Mouse (Mus musculus): ENCODE measurements around the gene Zfp472. TPM values are rescaled to one million over a fixed set of nuclear protein-coding genes. Genes with fewer than 3 reads are reported as not detected.
"Not testable (repeated sequence)": the region's sequence is repeated elsewhere in the genome, so short reads cannot be mapped to it uniquely, and the experiment has no call there.

The Zfp472 gene
- polyA plus RNA-seq, 1 experiment from 2014 or later = 14.0 TPM

DNA sequence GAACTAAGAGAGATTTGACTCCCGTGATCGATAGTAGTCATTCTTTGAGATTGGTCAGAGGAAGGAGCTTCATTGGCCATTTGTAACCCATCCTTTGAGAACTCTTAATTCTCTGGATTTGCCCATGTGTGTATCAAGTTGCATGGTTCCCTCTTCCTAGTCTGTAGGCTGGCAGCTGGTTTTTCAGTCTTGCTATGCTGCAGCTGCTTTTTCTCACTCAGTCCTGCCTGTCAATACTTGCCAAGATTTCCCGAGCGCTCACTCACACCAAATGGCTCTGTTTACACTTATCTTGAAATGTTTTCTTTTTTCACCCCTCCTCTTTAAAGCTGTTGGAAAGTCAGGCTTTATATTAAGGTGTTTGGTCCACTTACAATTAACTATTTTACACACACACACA lies 15.7 kb downstream of the Zfp472 start:
- Histone ChIP-seq H3K27me3 (ENCODE audit: control insufficient read depth, insufficient read depth, low read length) (no peaks in the 10 kb centered on the region), H3K9ac (ENCODE audit: low read length) (no peak overlapping the region), H3K4me3 (ENCODE audit: low read depth, low read length) (no peak overlapping the region), H3K27ac (replicated peaks; ENCODE audit: low read depth, low read length) (no peak overlapping the region), H3K4me2 (ENCODE audit: low read depth, severe bottlenecking) (no peak overlapping the region), H3K36me3 (ENCODE audit: control insufficient read depth, insufficient read depth, low read length) (peaks cover 15% of the 10 kb centered on the region), H3K4me1 (ENCODE audit: control insufficient read depth, insufficient read depth, low read length) (no peaks in the 10 kb centered on the region), H3K9me3 (ENCODE audit: control insufficient read depth, low read length) (no peaks in the 10 kb centered on the region)
- DNase-seq (ENCODE audit: low spot score) (no peak), ATAC-seq (ENCODE audit: insufficient number of reproducible peaks, low FRiP score, low TSS enrichment, low read depth) (no peak)
- WGBS = 87% methylated on average over 4 of the region's 4 CpGs

GRCm38 (mm10) chr17:32986301-32986700 lies 20.7 kb downstream of the Zfp472 start:
- ATAC-seq (ENCODE audit: insufficient number of reproducible peaks, low FRiP score, low TSS enrichment, low read depth) (no peak), DNase-seq (ENCODE audit: low spot score) (no peak)
- Histone ChIP-seq H3K27me3 (ENCODE audit: control insufficient read depth, insufficient read depth, low read length) (no peaks in the 10 kb centered on the region), H3K4me2 (ENCODE audit: low read depth, severe bottlenecking) (no peak overlapping the region), H3K9ac (ENCODE audit: low read length) (no peak overlapping the region), H3K27ac (replicated peaks; ENCODE audit: low read depth, low read length) (no peak overlapping the region), H3K4me3 (ENCODE audit: low read depth, low read length) (no peak overlapping the region), H3K36me3 (ENCODE audit: control insufficient read depth, insufficient read depth, low read length) (no peaks in the 10 kb centered on the region), H3K4me1 (ENCODE audit: control insufficient read depth, insufficient read depth, low read length) (no peaks in the 10 kb centered on the region), H3K9me3 (ENCODE audit: control insufficient read depth, low read length) (no peaks in the 10 kb centered on the region)
- 71% methylated on average over 4 of the region's 4 CpGs for WGBS

DNA sequence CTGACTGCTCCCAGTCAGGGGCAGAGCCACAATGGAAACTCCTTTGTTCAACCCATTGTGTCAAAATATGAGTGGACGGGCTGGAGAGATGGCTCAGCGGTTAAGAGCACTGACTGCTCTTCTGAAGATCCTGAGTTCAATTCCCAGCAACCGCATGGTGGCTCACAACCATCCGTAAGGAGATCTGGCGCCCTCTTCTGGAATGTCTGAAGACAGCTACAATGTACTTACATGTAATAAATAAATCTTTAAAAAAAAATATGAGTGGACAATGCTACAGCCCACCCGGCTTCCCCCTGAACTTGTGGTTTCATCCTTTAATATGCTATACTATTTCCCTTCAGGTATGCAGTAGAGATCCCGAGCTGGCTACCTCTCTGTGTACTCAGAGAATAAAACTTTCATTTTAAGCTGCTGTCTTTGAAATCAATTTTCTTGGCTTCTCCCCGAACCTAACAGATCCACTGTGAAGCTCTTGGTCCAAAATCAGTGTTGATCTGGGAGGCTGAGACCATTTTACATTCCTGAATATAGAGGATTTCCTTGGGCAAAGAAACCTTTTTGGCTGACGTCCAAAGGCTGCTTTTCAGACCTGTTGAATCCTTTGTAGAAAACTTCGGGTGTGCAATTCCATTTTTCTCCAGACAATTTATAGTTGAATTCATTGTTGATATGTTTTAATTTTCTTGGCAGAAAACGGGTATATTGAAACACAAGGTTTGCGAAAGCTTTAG lies 26.5 kb downstream of the Zfp472 start:
- no peak for ATAC-seq (ENCODE audit: insufficient number of reproducible peaks, low FRiP score, low TSS enrichment, low read depth)
- no peaks in the 10 kb centered on the region for H3K27me3 ChIP-seq (ENCODE audit: control insufficient read depth, insufficient read depth, low read length)
- WGBS = 77% methylated on average over 12 of the region's 12 CpGs
- peak overlapping the region; percentile 66; the same call in 1 of the 2 replicates for H3K4me3 ChIP-seq (ENCODE audit: low read depth, low read length)
- H3K9me3 ChIP-seq (ENCODE audit: control insufficient read depth, low read length) = no peaks in the 10 kb centered on the region
- H3K4me1 ChIP-seq (ENCODE audit: control insufficient read depth, insufficient read depth, low read length) = no peaks in the 10 kb centered on the region
- peak overlapping the region; percentile 52; the same call in 1 of the 2 replicates for H3K4me2 ChIP-seq (ENCODE audit: low read depth, severe bottlenecking)
- no peak for DNase-seq (ENCODE audit: low spot score)
- no peaks in the 10 kb centered on the region for H3K36me3 ChIP-seq (ENCODE audit: control insufficient read depth, insufficient read depth, low read length)
- no peak overlapping the region; the same call in 1 of the 2 replicates for H3K9ac ChIP-seq (ENCODE audit: low read length)
- H3K27ac ChIP-seq (replicated peaks; ENCODE audit: low read depth, low read length) = no peak overlapping the region

- Histone ChIP-seq H3K4me3 (ENCODE audit: low read depth, low read length) (peak within 1 kb of the TSS; percentile 66), H3K4me2 (ENCODE audit: low read depth, severe bottlenecking) (peak within 1 kb of the TSS; percentile 52), H3K27ac (replicated peaks; ENCODE audit: low read depth, low read length) (no peak within 1 kb of the TSS), H3K9me3 (ENCODE audit: control insufficient read depth, low read length) (no peaks in the 10 kb centered on the region), H3K9ac (ENCODE audit: low read length) (peak within 1 kb of the TSS; percentile 71), H3K4me1 (ENCODE audit: control insufficient read depth, insufficient read depth, low read length) (no peaks in the 10 kb centered on the region), H3K36me3 (ENCODE audit: control insufficient read depth, insufficient read depth, low read length) (no peaks in the 10 kb centered on the region), H3K27me3 (ENCODE audit: control insufficient read depth, insufficient read depth, low read length) (no peaks in the 10 kb centered on the region)
- 3% methylated on average over 21 of the region's 21 CpGs for WGBS
- peak; percentile 70 for ATAC-seq (ENCODE audit: insufficient number of reproducible peaks, low FRiP score, low TSS enrichment, low read depth)
- DNase-seq (ENCODE audit: low spot score) = peak; percentile 79
These were observed 27.3 kb downstream of the Zfp472 start, which contains the start of gene Zfp952 for GRCm38 (mm10) chr17:32992699-32993474. Zfp952 (plus strand) TSS chr17:32993129.

- WGBS = 86% methylated on average over 2 of the region's 2 CpGs
- Histone ChIP-seq H3K27ac (replicated peaks; ENCODE audit: low read depth, low read length) (no peak overlapping the region), H3K4me2 (ENCODE audit: low read depth, severe bottlenecking) (no peak overlapping the region), H3K27me3 (ENCODE audit: control insufficient read depth, insufficient read depth, low read length) (no peaks in the 10 kb centered on the region), H3K4me3 (ENCODE audit: low read depth, low read length) (no peak overlapping the region), H3K36me3 (ENCODE audit: control insufficient read depth, insufficient read depth, low read length) (peaks cover 12% of the 10 kb centered on the region), H3K4me1 (ENCODE audit: control insufficient read depth, insufficient read depth, low read length) (no peaks in the 10 kb centered on the region), H3K9me3 (ENCODE audit: control insufficient read depth, low read length) (peaks cover 3% of the 10 kb centered on the region; the same call in 1 of the 2 replicates), H3K9ac (ENCODE audit: low read length) (no peak overlapping the region)
- DNase-seq (ENCODE audit: low spot score) (no peak), ATAC-seq (ENCODE audit: insufficient number of reproducible peaks, low FRiP score, low TSS enrichment, low read depth) (no peak)
These were observed 32.9 kb downstream of the Zfp472 start for GRCm38 (mm10) chr17:32998492-32998891.

DNA sequence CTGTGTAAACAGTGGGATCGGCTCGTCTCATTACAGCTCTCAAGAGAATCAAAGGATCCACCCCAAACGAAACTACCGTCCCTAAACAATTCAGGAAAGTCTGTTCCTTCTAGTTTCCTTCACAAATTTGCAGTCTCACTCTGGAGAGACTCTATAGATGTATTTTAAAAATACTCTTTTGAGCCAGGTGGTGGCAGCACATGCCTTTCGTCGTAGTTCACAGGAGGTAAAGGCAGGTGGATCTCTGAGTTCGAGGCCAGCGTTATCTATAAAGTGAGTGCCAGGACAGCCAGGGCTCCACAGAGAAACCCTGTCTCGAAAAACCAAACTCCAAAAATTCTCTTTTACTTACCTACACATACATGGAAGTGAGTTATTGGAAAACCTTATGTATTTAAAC lies 42.7 kb downstream of the Zfp472 start:
- H3K27me3 ChIP-seq (ENCODE audit: control insufficient read depth, insufficient read depth, low read length) = no peaks in the 10 kb centered on the region
- H3K36me3 ChIP-seq (ENCODE audit: control insufficient read depth, insufficient read depth, low read length) = peaks cover 15% of the 10 kb centered on the region
- ATAC-seq (ENCODE audit: insufficient number of reproducible peaks, low FRiP score, low TSS enrichment, low read depth) (no peak), DNase-seq (ENCODE audit: low spot score) (no peak)
- no peak overlapping the region for H3K27ac ChIP-seq (replicated peaks; ENCODE audit: low read depth, low read length)
- 52% methylated on average over 9 of the region's 9 CpGs for WGBS
- H3K4me2 ChIP-seq (ENCODE audit: low read depth, severe bottlenecking) = no peak overlapping the region
- no peak overlapping the region for H3K9ac ChIP-seq (ENCODE audit: low read length)
- no peaks in the 10 kb centered on the region; the same call in 1 of the 2 replicates for H3K9me3 ChIP-seq (ENCODE audit: control insufficient read depth, low read length)
- H3K4me3 ChIP-seq (ENCODE audit: low read depth, low read length) = no peak overlapping the region
- no peaks in the 10 kb centered on the region for H3K4me1 ChIP-seq (ENCODE audit: control insufficient read depth, insufficient read depth, low read length)

GRCm38 (mm10) chr17:33020434-33020833 lies 54.8 kb downstream of the Zfp472 start:
- H3K9ac ChIP-seq (ENCODE audit: low read length); DNase-seq (ENCODE audit: low spot score); ATAC-seq (ENCODE audit: insufficient number of reproducible peaks, low FRiP score, low TSS enrichment, low read depth); H3K27me3 ChIP-seq (ENCODE audit: control insufficient read depth, insufficient read depth, low read length); H3K27ac ChIP-seq (replicated peaks; ENCODE audit: low read depth, low read length); H3K4me1 ChIP-seq (ENCODE audit: control insufficient read depth, insufficient read depth, low read length); H3K4me2 ChIP-seq (ENCODE audit: low read depth, severe bottlenecking); H3K4me3 ChIP-seq (ENCODE audit: low read depth, low read length): not testable (repeated sequence)
- peaks cover 29% of the 10 kb centered on the region; the same call in 1 of the 2 replicates for H3K9me3 ChIP-seq (ENCODE audit: control insufficient read depth, low read length)
- H3K36me3 ChIP-seq (ENCODE audit: control insufficient read depth, insufficient read depth, low read length) = peaks cover 37% of the 10 kb centered on the region
